Mouse (Mus musculus): Measurements from ENCODE around the gene Gm11595.

GRCm38 (mm10) chr11:99734190-99734589, 38.5 kb downstream of the Gm11595 start, which contains the start of gene Gm14180:
- TF ChIP-seq CTCF (IDR thresholded peaks at IDR 0.05; ENCODE audit: extremely low read depth, insufficient read depth, low read length), result no peak
- no peak for TF ChIP-seq POLR2A (IDR thresholded peaks at IDR 0.05; ENCODE audit: extremely low read depth, insufficient read depth, low read length)

Measured in cortical plate, adult 2 months (tissue).